Mouse (Mus musculus) cerebellum, postnatal 36 days (tissue): ENCODE results near the gene Spint5.

Experiments
- DNase-seq, 2 experiments: peaks; one replicate each; pipeline ENCODE4 v3.0.0; 2021 to 2022; ENCODE audit warnings: mixed read lengths in 2 of 2

The Spint5 gene

GRCm38 (mm10) chr2:164737377-164738090, 22.4 kb downstream of the Spint5 start:
- DNase-seq, result no peak

- no peak for DNase-seq
Observed at GRCm38 (mm10) chr2:164739876-164740275, 24.8 kb downstream of the Spint5 start.

DNA sequence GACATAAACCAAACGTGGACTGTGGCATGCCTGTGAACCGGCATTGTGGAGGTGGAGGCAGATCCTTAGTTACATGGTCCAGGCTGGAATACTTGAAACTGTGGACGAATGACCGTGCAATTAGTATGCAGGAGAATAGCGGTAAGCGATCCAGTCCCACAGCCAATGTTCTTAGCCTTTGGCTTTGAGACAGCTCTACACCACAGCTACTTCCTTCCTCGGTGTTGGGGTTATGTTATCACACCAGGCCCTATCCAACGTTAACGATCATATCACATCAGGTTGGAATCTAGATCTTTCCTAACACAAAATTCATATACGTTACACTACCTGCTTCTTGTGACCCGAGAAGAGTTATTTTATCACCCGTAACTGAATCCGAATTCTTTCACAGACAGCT, 29.9 kb downstream of the Spint5 start:
- DNase-seq, result no peak

DNA sequence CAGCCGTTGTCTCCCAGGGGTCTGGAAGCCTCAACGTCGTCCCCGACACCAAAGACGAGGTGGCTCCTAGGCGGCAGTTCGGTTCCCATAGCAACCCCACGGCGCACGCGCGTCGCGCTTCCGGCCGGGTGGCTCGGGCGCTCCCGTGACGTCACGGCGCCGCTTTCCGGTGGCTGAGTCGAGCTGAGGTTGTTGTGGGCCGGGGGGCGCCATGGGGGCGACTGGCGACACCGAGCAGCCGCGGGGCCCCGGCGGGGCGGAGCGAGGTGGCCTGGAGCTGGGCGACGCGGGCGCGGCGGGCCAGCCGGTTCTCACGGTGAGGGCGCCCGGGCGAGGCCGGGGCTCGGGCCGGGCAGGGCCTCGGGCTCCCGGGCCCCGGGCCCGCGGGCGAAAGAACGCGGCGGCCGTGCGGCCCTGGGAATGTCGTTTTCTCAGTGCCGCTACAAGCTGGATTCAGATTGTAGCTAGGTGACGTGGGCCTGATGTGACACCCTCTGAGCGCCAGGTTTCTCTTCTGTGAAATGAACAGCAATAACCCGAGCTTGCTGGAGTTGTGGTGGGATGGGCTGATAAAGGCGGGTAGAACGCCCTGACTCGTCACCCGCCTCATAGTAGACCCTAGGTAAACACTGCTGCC, 30.9 kb downstream of the Spint5 start, which contains the start of the genes Wfdc3 and Dnttip1:
TSS of gene Wfdc3 (minus strand) at position 89 of the 637 bp plus-strand sequence.
TSS of gene Dnttip1 (plus strand) at position 141 of the 637 bp plus-strand sequence.
- DNase-seq, result peak; percentile 91 to 92

GRCm38 (mm10) chr2:164746693-164747092, 31.6 kb downstream of the Spint5 start:
- DNase-seq, result no peak

GRCm38 (mm10) chr2:164748191-164748590, 33.1 kb downstream of the Spint5 start:
- no peak for DNase-seq

- DNase-seq, result no peak
Observed at GRCm38 (mm10) chr2:164748991-164749390, 33.9 kb downstream of the Spint5 start.

- no peak for DNase-seq
Observed at GRCm38 (mm10) chr2:164752454-164752853, 37.3 kb downstream of the Spint5 start.

DNA sequence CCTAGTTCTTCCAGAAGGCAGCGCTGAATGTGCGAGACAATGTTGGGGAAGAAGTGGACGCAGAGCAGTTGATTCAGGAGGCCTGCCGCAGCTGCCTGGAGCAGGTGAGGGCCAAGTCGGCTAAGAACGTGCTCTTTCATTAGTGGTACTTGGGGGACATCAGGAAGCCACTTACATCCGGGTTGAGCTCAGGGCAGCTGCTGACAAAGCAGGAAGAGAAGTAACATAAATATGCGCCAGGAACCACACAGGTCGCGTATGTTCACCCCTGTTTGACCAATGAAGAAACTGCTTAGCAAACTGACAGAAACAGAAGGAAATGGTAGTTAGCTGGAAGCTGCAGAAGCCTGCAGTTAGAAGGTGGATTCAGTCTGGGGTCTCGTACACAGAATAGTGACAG, 39.0 kb downstream of the Spint5 start:
- DNase-seq, result no peak

DNA sequence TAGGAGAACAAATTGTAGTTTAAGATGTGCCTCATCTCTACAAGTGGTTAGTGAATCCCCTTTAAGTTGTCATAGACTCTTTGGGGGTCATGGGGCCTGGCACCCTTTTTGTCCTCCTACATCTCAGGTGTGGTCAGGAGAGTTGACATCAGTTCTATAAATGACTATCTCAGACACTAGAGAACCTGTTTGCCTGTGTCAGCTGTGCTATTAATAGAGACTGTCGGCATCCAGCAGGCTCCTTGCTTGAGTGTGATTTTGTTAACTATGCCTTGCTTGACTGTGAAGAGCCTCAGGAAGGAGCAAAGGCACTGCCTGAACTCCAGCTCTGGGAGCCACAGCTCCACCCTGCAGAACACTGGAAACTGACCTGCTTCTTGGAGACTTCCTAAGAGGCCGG, 39.7 kb downstream of the Spint5 start:
- no peak for DNase-seq

DNA sequence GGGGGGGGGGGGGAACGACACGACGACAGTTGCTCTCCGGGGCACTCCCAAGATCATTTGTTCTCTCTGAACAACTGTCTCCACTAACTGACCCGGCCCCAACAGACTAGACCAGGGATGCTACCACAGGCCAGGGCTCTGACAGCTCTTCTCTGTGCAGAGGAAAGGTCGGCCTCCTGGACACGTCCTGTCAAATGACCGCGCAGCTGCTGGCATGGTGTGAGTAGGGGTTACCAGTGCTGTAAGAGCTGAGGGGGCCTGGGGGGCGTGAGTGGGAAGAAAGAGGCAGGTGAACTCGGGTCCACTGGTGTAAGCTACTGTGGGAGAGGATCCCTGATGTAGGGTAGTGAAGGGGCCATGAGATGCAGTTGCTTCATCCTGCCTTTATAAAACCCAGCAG, 42.7 kb downstream of the Spint5 start:
- DNase-seq, result no peak

- no peak for DNase-seq
Observed at GRCm38 (mm10) chr2:164758692-164759091, 43.6 kb downstream of the Spint5 start.

GRCm38 (mm10) chr2:164760059-164760833, 45.1 kb downstream of the Spint5 start:
- DNase-seq, result no peak

- DNase-seq, result peak in 1 of 2 experiments; percentile 21
Observed at GRCm38 (mm10) chr2:164761502-164761901, 46.4 kb downstream of the Spint5 start.

GRCm38 (mm10) chr2:164761971-164762370, 46.9 kb downstream of the Spint5 start:
- DNase-seq, result no peak

- DNase-seq, result no peak
Observed at GRCm38 (mm10) chr2:164762593-164762992, 47.5 kb downstream of the Spint5 start.

GRCm38 (mm10) chr2:164765841-164766240, 50.7 kb downstream of the Spint5 start:
- no peak for DNase-seq
